Mouse (Mus musculus) hindbrain, embryonic 12.5 days (tissue): ENCODE measurements around the gene Pdlim7. TPM values are rescaled to one million over a fixed set of nuclear protein-coding genes. Genes with fewer than 3 reads are reported as not detected.
A peak's percentile ranks its signal among the peaks of the same experiment; 100 is the strongest.

ENCODE experiments used
- ATAC-seq: fragments of 200-750 bp; cut with Nextera tagmentation; 2 replicates; pipeline ENCODE4 v1.8.0; 2017; ENCODE audit warnings: moderate TSS enrichment; ENCODE audit not compliant: low FRiP score
- H3K27ac ChIP-seq: fragments of 300-500 bp; sonication (generic); 2 replicates; pipeline ENCODE4 v1.5.1; 2016; ENCODE audit warnings: mild to moderate bottlenecking
- H3K27me3 ChIP-seq: fragments of 300-500 bp; sonication (generic); 2 replicates; pipeline ENCODE4 v1.6.1; 2016; ENCODE audit warnings: mild to moderate bottlenecking
- H3K36me3 ChIP-seq: fragments of 300-500 bp; sonication (generic); 2 replicates; pipeline ENCODE4 v1.6.1; 2016; ENCODE audit warnings: mild to moderate bottlenecking
- H3K4me1 ChIP-seq: fragments of 300-500 bp; sonication (generic); 2 replicates; pipeline ENCODE4 v1.6.1; 2016
- H3K4me2 ChIP-seq: fragments of 300-500 bp; sonication (generic); replicated peaks from 2 replicates; pipeline ENCODE4 v1.6.1; 2016; ENCODE audit warnings: mild to moderate bottlenecking
- H3K4me3 ChIP-seq: fragments of 300-500 bp; sonication (generic); 2 replicates; pipeline ENCODE4 v1.5.1; 2016; ENCODE audit warnings: mild to moderate bottlenecking
- H3K9ac ChIP-seq: fragments of 300-500 bp; sonication (generic); 2 replicates; pipeline ENCODE4 v1.6.1; 2016; ENCODE audit warnings: mild to moderate bottlenecking, moderate library complexity
- H3K9me3 ChIP-seq: fragments of 300-500 bp; sonication (generic); replicated peaks from 2 replicates; pipeline ENCODE4 v1.6.1; 2016; ENCODE audit warnings: mild to moderate bottlenecking
- WGBS: fragments of 180-500 bp; shearing (Covaris S2); methylation state at CpG from one replicate; pipeline ENCODE4 v1.1.7; 2016; 5-methylcytosine and 5-hydroxymethylcytosine counted together
- polyA plus RNA-seq: library from polyadenylated mRNA; unstranded; fragments of >200 nt; fragmentation: Nextera tagmentation; extraction: Ambion mirVana; gene quantifications from 2 replicates; pipeline ENCODE4 v1.2.1, GENCODE M21; 2016

Gene Pdlim7
- polyA plus RNA-seq, 1 experiment from 2014 or later, result 154 TPM

DNA sequence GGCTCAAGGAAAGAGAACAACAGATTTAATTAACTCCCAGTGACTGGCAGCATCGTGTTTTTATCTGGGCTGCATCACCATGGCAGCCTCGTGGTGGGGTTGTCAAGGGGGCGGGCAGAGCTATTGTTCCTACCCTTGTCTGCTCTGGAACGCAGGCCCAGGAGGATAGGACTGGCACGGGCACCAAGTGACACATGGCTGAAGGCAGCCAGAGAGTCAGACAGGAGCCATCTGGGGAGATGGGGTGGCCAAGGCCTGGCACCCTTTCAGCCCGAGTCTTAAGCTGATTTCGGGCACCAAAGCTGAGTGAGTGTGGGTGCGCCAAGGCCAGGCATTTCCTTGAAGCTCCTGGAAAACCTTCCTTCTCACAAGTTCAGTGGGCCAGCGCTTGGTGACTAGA is 43.1 kb downstream of the Pdlim7 start:
- H3K4me3 ChIP-seq, result no peak overlapping the region
- peak overlapping the region; percentile 94 for H3K27ac ChIP-seq
- no peaks in the 10 kb centered on the region for H3K9me3 ChIP-seq
- H3K9ac ChIP-seq, result peak overlapping the region; percentile 83; the same call in 1 of the 2 replicates
- H3K4me1 ChIP-seq, result peaks cover 83% of the 10 kb centered on the region
- WGBS, result 54% methylated on average over 9 of the region's 9 CpGs
- ATAC-seq, result no peak
- H3K27me3 ChIP-seq, result peaks cover 5% of the 10 kb centered on the region; the same call in 1 of the 2 replicates
- peak overlapping the region; percentile 98 for H3K4me2 ChIP-seq
- H3K36me3 ChIP-seq, result peaks cover 20% of the 10 kb centered on the region

DNA sequence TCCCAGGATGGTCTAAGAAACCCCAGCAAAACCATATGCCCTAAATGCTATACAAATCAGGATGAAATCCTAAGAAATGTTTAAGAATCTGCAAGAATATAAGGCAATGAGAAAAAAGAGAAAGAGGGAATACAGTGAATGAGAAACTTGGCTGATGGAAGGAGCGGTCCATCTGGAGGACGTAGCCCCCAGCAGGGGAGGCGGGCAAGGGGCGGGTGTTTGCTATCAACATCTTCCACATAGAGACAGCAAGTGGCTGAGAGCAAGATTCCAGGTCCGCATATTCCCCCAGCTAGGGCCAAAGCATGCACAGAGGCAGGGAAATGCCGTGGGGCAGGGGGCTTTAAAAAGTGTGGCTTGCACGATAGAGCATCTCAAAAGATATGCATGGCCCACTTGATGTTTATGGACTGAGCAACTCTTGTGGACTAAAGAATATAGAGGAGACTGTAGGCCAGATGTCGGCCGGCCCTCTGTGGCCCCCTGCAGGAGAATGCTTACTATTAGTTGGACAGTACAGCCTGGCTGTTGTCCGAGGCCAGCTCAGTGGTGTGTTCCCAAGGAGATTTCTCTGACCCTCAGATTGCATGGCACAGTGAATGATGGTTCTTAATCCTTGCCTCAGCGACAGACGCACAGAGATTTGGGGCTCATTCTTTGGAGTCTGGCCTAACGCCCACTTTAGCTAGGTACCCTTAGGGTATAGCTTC is 44.5 kb downstream of the Pdlim7 start:
- peaks cover 78% of the 10 kb centered on the region for H3K4me1 ChIP-seq
- H3K27me3 ChIP-seq, result peaks cover 5% of the 10 kb centered on the region; the same call in 1 of the 2 replicates
- no peak overlapping the region for H3K27ac ChIP-seq
- H3K4me3 ChIP-seq, result no peak overlapping the region
- 34% methylated on average over 13 of the region's 13 CpGs for WGBS
- ATAC-seq, result no peak
- no peak overlapping the region for H3K4me2 ChIP-seq
- H3K36me3 ChIP-seq, result peaks cover 6% of the 10 kb centered on the region; the same call in 1 of the 2 replicates
- H3K9ac ChIP-seq, result no peak overlapping the region
- H3K9me3 ChIP-seq, result no peaks in the 10 kb centered on the region

DNA sequence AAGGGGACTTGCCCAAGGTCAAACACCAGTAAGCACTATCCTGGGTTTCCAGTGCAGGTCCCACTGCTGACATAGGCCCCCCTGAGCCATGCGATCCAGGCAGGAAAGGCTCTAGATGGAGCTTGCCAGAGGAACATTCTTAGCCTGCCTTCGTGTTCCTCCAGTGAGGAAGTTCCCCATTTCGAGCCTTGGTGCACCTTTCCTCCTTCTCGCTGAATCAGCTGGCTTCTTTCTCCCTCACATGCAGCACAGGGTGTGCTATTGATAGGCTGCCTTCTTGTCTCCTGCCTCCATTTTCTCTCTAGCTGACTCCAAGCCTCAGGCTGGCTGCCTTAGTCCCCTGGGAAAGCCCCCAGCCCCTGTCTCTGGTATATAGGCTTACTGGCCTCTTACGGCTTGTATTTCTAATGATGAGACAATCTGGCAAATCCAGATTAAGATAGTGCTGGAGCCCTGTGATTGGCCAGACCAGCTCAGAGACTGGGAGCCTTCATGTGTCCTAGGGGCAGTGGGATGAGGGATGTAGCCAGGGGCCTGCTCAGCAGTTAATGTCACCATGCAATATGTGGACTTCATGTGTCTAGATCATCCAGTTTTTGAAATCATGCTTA is 47.5 kb downstream of the Pdlim7 start:
- Histone ChIP-seq H3K27ac (peak overlapping the region; percentile 96), H3K36me3 (peaks cover 12% of the 10 kb centered on the region), H3K9ac (peak overlapping the region; percentile 81), H3K4me2 (peak overlapping the region; percentile 80), H3K27me3 (peaks cover 5% of the 10 kb centered on the region; the same call in 1 of the 2 replicates), H3K4me1 (peaks cover 59% of the 10 kb centered on the region), H3K4me3 (peak overlapping the region; percentile 63), H3K9me3 (no peaks in the 10 kb centered on the region)
- no peak for ATAC-seq
- 73% methylated on average over 5 of the region's 5 CpGs for WGBS

DNA sequence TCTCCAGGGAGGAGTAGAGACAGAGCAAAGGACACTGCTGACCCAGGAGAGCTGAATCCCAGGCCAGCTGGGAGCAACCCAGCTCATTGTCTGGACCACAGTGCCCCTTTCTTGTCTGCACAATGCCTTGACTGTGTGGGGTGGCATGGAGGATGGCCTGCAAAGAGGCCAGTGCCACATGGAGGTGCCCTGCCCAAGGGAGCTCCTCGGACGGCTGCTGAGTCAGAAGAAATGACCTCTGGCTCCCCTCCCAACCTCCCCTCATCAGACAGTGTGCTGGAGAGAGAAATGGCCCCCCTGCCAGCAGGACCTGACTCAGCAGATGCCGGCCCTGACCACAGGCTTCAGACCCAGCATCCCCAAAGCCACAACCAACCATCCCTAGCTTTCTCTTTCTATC is 48.3 kb downstream of the Pdlim7 start:
- H3K4me1 ChIP-seq, result peaks cover 51% of the 10 kb centered on the region
- ATAC-seq, result peak; percentile 27
- no peaks in the 10 kb centered on the region for H3K9me3 ChIP-seq
- peak overlapping the region; percentile 80 for H3K4me2 ChIP-seq
- H3K36me3 ChIP-seq, result peaks cover 18% of the 10 kb centered on the region
- 7% methylated on average over 3 of the region's 3 CpGs for WGBS
- peak overlapping the region; percentile 96 for H3K27ac ChIP-seq
- peaks cover 5% of the 10 kb centered on the region; the same call in 1 of the 2 replicates for H3K27me3 ChIP-seq
- peak overlapping the region; percentile 81 for H3K9ac ChIP-seq
- H3K4me3 ChIP-seq, result peak overlapping the region; percentile 63

DNA sequence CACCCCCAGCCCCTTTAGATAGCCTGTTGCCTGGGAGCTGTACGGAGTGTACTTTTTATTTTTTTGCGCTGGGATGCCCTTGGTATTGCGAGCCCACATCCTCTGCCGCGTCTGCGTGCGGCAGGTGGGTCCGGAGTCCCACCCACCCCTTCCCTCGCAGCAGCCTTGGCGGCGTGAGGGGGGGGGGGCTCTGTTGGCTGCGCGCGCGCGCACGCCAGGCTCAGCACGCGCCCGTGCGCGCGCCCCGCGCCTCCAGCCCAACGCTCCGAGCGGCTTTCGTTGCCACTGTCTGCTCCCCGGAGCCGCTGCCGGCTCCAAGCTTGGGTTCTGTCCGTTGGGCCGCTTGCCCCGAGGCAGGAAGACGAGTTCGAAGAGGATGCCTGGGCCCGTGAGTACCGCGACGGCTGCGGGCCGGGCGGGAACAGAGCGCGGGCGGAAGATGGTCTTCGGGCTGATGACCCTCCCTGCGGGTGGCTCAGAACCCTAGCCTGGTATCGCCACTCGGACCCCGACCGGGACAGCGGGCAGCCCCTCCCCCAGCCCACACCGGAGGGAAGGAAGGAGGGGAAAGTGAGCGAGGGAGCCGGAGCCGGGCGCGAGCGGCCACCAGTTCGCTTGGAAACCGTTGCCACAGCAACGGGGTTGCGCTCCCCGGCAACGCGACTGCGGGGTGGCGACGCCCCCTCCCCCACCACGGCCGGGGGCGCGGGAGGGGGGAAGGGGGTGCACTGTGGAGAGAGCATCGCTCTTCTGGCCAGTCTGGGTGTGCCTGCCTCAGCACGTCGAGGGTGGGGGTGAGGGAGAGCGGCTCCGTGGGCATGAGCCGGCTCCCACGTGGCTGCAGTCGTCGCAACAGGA is 49.2 kb downstream of the Pdlim7 start, which contains the start of gene Prr7:
TSS of gene Prr7 (plus strand) at position 241 of the 858 bp plus-strand sequence.
- WGBS, result under 1% methylated on average over 75 of the region's 84 CpGs
- peaks cover 5% of the 10 kb centered on the region; the same call in 1 of the 2 replicates for H3K27me3 ChIP-seq
- ATAC-seq, result peak; percentile 85
- H3K4me3 ChIP-seq, result peak within 1 kb of the TSS; percentile 63
- peak within 1 kb of the TSS; percentile 80 for H3K4me2 ChIP-seq
- H3K36me3 ChIP-seq, result peaks cover 28% of the 10 kb centered on the region
- H3K9ac ChIP-seq, result peak within 1 kb of the TSS; percentile 81
- H3K27ac ChIP-seq, result peak within 1 kb of the TSS; percentile 96
- H3K4me1 ChIP-seq, result peaks cover 42% of the 10 kb centered on the region
- H3K9me3 ChIP-seq, result no peaks in the 10 kb centered on the region

DNA sequence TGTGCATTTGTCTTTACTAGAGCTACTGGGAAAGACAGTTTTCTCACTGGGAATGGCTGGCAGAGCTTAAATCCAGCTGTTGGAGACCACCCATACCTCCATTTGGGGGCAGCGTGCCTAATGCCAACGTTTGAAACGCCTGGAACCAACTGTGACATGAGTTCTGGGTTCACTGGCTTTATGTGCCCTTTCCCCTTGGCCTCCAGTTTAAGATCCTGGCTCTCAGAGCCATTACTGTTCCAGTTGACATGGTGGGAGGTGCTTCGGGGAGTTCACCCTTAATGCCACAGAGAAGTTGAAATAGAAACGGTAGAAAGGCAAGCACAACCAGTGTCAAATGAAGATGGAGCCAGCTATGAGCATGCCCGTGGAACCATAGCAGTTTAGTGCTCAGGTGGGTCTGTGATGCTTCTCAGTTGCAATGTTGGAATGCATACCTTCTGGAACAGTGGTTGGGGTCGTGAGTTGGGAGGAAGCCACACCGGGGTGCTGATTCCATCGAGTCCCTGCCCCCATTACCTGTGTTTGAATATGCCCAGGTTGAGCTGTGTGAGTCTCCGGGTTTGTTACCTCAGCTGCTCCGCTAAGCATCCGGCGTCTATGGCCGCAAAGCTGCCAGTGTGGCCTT is 50.0 kb downstream of the Pdlim7 start:
- Histone ChIP-seq H3K4me3 (peak overlapping the region; percentile 63), H3K4me2 (peak overlapping the region; percentile 80), H3K4me1 (peaks cover 37% of the 10 kb centered on the region), H3K36me3 (peaks cover 35% of the 10 kb centered on the region), H3K9ac (peak overlapping the region; percentile 81), H3K9me3 (no peaks in the 10 kb centered on the region), H3K27ac (peak overlapping the region; percentile 96), H3K27me3 (peaks cover 5% of the 10 kb centered on the region; the same call in 1 of the 2 replicates)
- peak; percentile 0; the same call in 1 of the 2 replicates for ATAC-seq
- 7% methylated on average over 14 of the region's 14 CpGs for WGBS

DNA sequence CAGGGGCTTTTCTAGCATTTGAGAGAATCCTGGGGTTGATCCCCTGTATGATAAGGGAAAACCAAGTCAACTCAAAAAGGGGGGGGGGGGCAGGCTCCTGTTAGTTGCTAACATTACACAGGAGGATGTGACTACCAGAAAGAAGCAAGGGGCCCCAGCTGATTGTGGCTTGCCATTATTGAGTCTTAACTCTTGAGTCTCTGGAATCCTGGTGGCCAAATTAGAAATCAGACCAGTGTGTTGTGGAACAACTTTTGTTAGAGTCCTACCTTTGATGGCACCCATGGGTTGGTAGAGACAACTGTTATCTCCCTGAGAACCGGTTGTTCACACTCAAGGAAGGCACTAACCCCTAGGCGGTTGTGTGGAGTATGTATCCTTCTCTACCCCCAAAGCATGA is 50.5 kb downstream of the Pdlim7 start:
- Histone ChIP-seq H3K27ac (no peak overlapping the region; the same call in 1 of the 2 replicates), H3K4me3 (no peak overlapping the region)
- no peak for ATAC-seq

DNA sequence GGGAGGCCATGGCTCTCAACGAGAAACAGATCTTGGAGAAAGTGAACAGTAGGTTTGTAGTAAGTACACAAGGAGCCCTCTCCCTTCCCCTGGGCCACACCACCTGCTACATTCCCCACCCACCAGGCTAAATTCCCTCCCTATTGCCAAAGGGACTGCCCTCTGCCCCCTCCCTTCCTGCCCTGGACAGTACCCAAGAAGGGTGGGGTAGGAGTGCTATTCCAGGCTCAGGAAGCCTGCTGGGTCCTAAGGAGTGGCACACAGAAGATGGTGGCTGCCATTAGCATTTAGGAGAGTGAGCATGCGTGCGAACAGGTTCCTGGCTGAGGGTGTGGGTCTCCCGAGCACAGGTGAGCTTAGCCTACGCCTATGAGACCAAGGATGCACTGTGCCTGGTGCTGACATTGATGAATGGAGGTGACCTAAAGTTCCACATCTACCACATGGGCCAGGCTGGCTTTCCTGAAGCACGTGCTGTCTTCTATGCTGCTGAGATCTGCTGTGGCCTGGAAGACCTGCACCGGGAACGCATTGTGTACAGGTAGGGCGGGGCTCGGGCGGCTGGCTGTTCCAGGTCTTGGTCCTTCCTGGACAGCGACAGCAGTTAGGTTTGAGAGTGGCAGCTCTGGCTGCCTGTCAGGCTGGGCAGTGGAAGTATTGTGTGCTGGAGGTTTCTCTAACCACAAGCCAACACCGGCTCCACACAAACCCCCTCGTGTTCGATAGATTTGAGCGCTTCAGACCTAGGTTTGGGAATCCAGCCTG is 61.5 kb downstream of the Pdlim7 start:
- H3K27ac ChIP-seq, result no peak overlapping the region
- H3K4me2 ChIP-seq, result no peak overlapping the region
- 96% methylated on average over 16 of the region's 16 CpGs for WGBS
- H3K4me1 ChIP-seq, result peaks cover 11% of the 10 kb centered on the region
- H3K27me3 ChIP-seq, result no peaks in the 10 kb centered on the region
- no peaks in the 10 kb centered on the region for H3K9me3 ChIP-seq
- no peak overlapping the region for H3K9ac ChIP-seq
- no peak overlapping the region for H3K4me3 ChIP-seq
- no peak for ATAC-seq
- peaks cover 70% of the 10 kb centered on the region for H3K36me3 ChIP-seq

More for the DNA sequence above, 50.5 kb downstream of the Pdlim7 start:
- peak overlapping the region; percentile 80; the same call in 1 of the 2 replicates for H3K4me2 ChIP-seq
- H3K9ac ChIP-seq, result no peak overlapping the region
- H3K27me3 ChIP-seq, result peaks cover 5% of the 10 kb centered on the region; the same call in 1 of the 2 replicates
- H3K4me1 ChIP-seq, result peaks cover 34% of the 10 kb centered on the region
- H3K36me3 ChIP-seq, result peaks cover 39% of the 10 kb centered on the region
- 48% methylated on average over 2 of the region's 2 CpGs for WGBS
- H3K9me3 ChIP-seq, result no peaks in the 10 kb centered on the region

DNA sequence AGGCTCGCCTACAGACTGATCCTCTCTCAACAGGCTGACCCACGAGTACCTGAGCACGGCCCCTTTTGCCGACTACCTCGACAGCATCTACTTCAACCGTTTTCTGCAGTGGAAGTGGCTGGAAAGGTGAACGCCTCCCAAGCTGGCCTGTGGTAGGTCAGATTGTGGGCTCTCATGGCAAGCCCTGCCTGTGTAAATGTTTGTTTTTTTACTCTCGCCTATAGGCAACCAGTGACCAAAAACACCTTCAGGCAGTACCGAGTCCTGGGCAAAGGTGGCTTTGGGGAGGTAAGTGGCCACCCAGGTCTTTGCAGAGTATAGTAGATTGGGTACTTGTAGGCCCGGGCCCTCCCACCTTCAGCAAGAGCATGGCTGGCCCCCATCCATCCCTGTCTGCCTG is 62.2 kb downstream of the Pdlim7 start:
- Histone ChIP-seq H3K4me3 (no peak overlapping the region), H3K9ac (no peak overlapping the region), H3K27me3 (no peaks in the 10 kb centered on the region), H3K36me3 (peaks cover 63% of the 10 kb centered on the region), H3K27ac (no peak overlapping the region), H3K9me3 (no peaks in the 10 kb centered on the region), H3K4me2 (no peak overlapping the region), H3K4me1 (peaks cover 17% of the 10 kb centered on the region)
- ATAC-seq, result no peak
- 95% methylated on average over 10 of the region's 10 CpGs for WGBS

DNA sequence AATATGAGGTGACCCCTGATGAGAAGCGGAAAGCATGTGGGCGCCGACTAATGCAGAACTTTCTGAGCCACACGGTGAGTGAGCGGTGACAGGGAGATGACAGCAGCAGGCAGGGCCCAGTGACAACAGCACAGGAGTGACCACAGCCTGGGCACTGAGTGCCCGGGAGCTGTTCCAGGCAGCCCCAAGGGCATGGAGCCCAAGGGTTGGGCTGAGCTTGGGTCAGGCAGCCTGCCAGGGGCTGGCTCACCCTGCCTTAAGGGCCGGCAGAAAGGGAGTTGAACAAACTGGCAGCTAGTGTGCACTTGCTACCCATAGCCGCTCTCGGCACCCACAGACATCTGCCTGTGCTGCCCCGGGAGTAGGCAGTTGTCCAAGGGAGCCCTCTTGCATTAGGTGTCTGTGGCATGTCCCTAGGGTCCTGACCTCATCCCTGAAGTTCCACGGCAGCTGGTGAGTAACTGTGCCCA is 62.9 kb downstream of the Pdlim7 start:
- Histone ChIP-seq H3K36me3 (peaks cover 56% of the 10 kb centered on the region), H3K4me2 (no peak overlapping the region), H3K4me3 (no peak overlapping the region), H3K27ac (no peak overlapping the region), H3K9me3 (no peaks in the 10 kb centered on the region), H3K4me1 (peaks cover 24% of the 10 kb centered on the region), H3K9ac (no peak overlapping the region), H3K27me3 (no peaks in the 10 kb centered on the region)
- WGBS, result 91% methylated on average over 11 of the region's 11 CpGs
- no peak for ATAC-seq
